Mouse (Mus musculus): ENCODE data around the gene Dock2. TPM values are rescaled to one million over a fixed set of nuclear protein-coding genes. Genes with fewer than 3 reads are reported as not detected.

Gene Dock2
- polyA plus RNA-seq, 1 experiment = not detected

GRCm38 (mm10) chr11:34181214-34182117 is 602.2 kb downstream of the Dock2 start:
- Histone ChIP-seq H3K4me3 (ENCODE audit: low read depth, low read length) (no peak overlapping the region), H3K27me3 (ENCODE audit: control insufficient read depth, insufficient read depth, low read length, poor library complexity, severe bottlenecking) (no peaks in the 10 kb centered on the region), H3K9ac (ENCODE audit: low read depth, poor library complexity, severe bottlenecking) (no peak overlapping the region), H3K27ac (ENCODE audit: insufficient read depth, low read length) (no peak overlapping the region), H3K9me3 (replicated peaks; ENCODE audit: control insufficient read depth, insufficient read depth, low read length, poor library complexity, severe bottlenecking) (no peaks in the 10 kb centered on the region), H3K36me3 (ENCODE audit: control insufficient read depth, insufficient read depth, low read length, poor library complexity, severe bottlenecking) (no peaks in the 10 kb centered on the region), H3K4me1 (ENCODE audit: control insufficient read depth, insufficient read depth, low read length) (no peaks in the 10 kb centered on the region)
- TF ChIP-seq POLR2A (IDR thresholded peaks at IDR 0.05; ENCODE audit: insufficient read depth, low read length) (no peak), CTCF (IDR thresholded peaks at IDR 0.05; ENCODE audit: low read depth, low read length) (no peak), EP300 (IDR thresholded peaks at IDR 0.05; ENCODE audit: insufficient read depth, low read depth, low read length) (no peak)

GRCm38 (mm10) chr11:34178752-34179151 is 604.9 kb downstream of the Dock2 start:
- H3K27ac ChIP-seq (ENCODE audit: insufficient read depth, low read length) = no peak overlapping the region
- H3K4me3 ChIP-seq (ENCODE audit: low read depth, low read length) = no peak overlapping the region
- no peak overlapping the region for H3K9ac ChIP-seq (ENCODE audit: low read depth, poor library complexity, severe bottlenecking)
- H3K9me3 ChIP-seq (replicated peaks; ENCODE audit: control insufficient read depth, insufficient read depth, low read length, poor library complexity, severe bottlenecking) = no peaks in the 10 kb centered on the region
- TF ChIP-seq POLR2A (IDR thresholded peaks at IDR 0.05; ENCODE audit: insufficient read depth, low read length) (no peak), CTCF (IDR thresholded peaks at IDR 0.05; ENCODE audit: low read depth, low read length) (no peak), EP300 (IDR thresholded peaks at IDR 0.05; ENCODE audit: insufficient read depth, low read depth, low read length) (no peak)
- H3K4me1 ChIP-seq (ENCODE audit: control insufficient read depth, insufficient read depth, low read length) = no peaks in the 10 kb centered on the region
- H3K36me3 ChIP-seq (ENCODE audit: control insufficient read depth, insufficient read depth, low read length, poor library complexity, severe bottlenecking) = no peaks in the 10 kb centered on the region
- no peaks in the 10 kb centered on the region for H3K27me3 ChIP-seq (ENCODE audit: control insufficient read depth, insufficient read depth, low read length, poor library complexity, severe bottlenecking)

Other genes starting within 250 kb of the Dock2 start
- 40.2 and 41.2 TPM in 2 replicates for gene Spdl1, start 49.7 kb upstream of the Dock2 start, polyA plus RNA-seq (2011; ENCODE audit: insufficient read depth, insufficient read length, low read depth, missing spikeins)